Mouse (Mus musculus): ENCODE data around the gene Tenm2. TPM values are rescaled to one million over a fixed set of nuclear protein-coding genes. Genes with fewer than 3 reads are reported as not detected.
A peak's percentile ranks its signal among the peaks of the same experiment; 100 is the strongest.

Gene Tenm2
- 1 to 10 TPM in 1 of 2 experiments, under 1 TPM in 1; 0.42 to 2.3 TPM for total RNA-seq (2021)
- long read RNA-seq, experiment 1, partial matches to known transcripts = 0 of 1 reads
- long read RNA-seq, experiment 1, other reads (novel, unspliced or antisense) = 1 of 1 reads
- long read RNA-seq, experiment 2, partial matches to known transcripts = 0 of 1 reads
- long read RNA-seq, experiment 2, other reads (novel, unspliced or antisense) = 1 of 1 reads

- DNase-seq = peak; percentile 50
Observed at GRCm38 (mm10) chr11:37235914-37236600, at the start of gene Tenm2. Gene Tenm2, minus strand, starts transcription at chr11:37235964.

- no peak for DNase-seq
Observed at GRCm38 (mm10) chr11:37285186-37285585, 49.4 kb upstream of the Tenm2 start.

GRCm38 (mm10) chr11:37248796-37249195 is 13.0 kb upstream of the Tenm2 start:
- DNase-seq = no peak

- peak; percentile 6 for DNase-seq
Observed at GRCm38 (mm10) chr11:37237096-37237725, 1.4 kb upstream of the Tenm2 start.

- peak; percentile 54 for DNase-seq
Observed at GRCm38 (mm10) chr11:37236601-37237083, 878 bp upstream of the Tenm2 start.

DNA sequence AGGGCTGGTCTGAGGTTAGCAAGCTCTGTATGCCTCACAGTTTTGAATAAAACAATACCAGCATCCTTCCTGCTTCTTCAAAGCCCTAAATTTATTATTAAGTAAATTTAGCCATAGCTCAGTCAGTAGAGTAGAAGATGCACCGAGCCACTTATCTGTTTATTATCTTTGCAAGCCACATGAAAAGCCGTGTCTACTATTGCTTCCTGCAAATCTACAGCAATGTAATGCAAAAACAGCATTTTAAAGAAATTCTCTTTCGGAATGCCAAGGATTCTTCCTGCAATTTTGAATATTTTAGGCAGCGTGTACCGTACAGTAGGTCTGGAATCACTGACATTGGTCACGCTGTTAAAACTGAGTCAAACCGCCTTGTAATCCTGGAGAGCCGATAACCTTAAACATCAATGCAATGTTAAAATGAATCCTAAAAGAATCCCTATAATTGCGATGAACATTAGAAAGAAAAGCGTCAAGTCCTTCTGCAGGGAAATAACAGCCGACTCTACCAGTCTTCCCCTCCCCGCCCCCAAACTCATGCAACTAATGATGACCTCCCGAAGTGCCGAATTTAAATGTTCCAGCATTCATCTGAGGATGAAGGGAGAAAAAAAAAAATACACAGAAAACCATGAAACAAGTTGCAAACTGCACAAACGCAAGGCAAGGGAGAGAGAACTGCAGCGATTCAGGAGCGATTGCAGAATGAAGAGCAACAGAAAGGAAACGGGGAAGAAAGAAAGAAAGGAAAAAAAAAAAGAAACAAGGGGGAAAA is 556 bp downstream of the Tenm2 start:
- no peak for DNase-seq

GRCm38 (mm10) chr11:37227404-37227803 is 8.4 kb downstream of the Tenm2 start:
- no peak for DNase-seq

GRCm38 (mm10) chr11:37226943-37227342 is 8.8 kb downstream of the Tenm2 start:
- DNase-seq = no peak

- DNase-seq = no peak
Observed at GRCm38 (mm10) chr11:37222737-37223136, 13.0 kb downstream of the Tenm2 start.

DNA sequence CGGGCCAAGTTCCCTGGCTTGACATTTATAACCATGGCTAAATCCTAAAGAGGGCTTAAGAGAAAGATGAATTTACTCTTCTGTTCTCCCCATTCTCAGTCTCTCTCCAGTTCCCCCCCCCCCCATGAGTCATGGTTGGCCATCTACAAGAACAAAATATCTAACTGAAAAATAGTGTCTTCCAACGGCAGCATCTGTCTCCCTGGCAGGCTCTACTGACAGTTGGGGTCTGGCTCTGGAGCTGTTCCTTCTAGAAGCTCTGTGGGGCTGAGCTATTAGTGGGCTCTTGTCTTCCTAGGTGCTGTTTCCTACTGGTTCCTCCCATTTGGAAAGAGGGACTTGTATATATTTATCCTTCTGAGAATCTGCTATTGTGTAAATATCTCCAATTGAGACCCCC is 13.7 kb downstream of the Tenm2 start:
- no peak for DNase-seq

DNA sequence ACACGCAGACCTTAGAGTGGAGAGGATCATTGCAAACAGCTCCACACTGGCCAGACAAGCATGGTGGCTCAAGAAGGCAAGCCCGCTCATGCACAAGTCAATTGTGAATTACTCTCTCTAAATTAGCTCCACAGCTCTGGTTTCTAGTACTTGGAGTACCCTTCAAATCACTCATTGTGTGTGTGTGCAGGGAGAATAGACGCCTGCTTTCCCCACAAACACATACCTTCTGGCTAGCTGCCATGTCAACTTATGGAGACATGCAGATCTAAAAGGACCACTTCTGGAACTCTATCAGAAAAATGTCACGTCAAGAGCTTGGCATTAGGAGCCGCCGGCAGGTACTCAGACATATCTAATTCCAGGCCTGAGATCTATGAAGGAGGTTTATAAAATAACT is 14.8 kb downstream of the Tenm2 start:
- DNase-seq = no peak

GRCm38 (mm10) chr11:37186132-37186531 is 49.6 kb downstream of the Tenm2 start:
- DNase-seq = peak; percentile 76

DNA sequence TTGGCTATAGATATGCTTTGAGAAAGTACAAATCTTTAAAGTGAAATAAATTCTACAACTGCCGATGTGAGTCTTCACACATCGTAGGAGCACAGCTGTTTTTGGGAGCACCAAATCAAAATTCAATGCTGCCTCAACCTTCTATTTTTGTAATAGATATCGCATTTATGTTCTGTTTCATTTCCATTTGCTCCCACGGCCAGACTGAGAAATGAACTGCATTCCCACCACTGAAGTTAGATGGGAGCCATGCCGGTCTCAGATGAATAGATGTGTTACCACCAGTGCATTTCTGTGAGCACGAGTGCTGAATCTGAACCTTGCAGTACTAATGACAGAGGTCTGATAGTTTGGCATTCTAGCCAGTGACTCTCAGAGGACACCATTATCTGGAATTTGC is 58.3 kb downstream of the Tenm2 start:
- no peak for DNase-seq

GRCm38 (mm10) chr11:37153933-37154880 is 81.6 kb downstream of the Tenm2 start:
- no peak for DNase-seq

DNA sequence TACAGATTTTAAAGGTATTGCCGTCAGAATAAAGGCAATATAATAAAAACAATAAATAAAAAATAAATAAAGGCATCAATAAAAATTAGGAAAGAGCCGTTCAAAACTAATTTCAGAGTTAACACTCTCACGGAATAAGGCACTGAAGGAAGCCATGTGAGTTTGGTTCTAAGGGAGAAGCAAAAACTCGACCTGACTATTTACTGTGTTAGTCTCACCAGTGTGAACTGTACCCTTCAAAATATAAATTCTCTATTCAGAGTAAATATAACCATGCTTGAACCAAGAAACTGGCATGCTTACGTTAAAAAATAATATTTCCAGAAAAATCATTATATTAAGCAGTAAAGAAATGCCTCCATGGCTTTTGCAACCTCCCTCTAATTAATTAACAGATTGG is 82.4 kb downstream of the Tenm2 start:
- DNase-seq = no peak

DNA sequence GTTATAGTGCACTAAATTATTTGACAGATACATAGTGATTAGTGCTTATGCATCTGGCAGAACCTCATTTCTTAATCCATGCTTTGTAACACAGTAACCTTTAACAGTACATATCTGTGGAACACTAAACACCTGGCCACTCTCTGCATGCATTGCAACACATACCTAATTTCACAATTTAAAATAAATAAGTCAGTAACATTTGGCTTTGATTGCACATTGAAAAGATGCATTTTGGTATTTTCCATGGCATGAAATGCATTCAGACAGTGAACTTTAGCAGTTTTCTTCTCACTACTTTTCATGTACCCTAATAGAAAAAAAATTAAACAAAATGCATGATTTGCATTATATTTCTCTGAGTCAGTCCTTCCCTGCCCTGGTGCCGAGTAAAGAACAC is 85.8 kb downstream of the Tenm2 start:
- no peak for DNase-seq

- peak; percentile 1 for DNase-seq
Observed at GRCm38 (mm10) chr11:37143996-37144395, 91.8 kb downstream of the Tenm2 start.

DNA sequence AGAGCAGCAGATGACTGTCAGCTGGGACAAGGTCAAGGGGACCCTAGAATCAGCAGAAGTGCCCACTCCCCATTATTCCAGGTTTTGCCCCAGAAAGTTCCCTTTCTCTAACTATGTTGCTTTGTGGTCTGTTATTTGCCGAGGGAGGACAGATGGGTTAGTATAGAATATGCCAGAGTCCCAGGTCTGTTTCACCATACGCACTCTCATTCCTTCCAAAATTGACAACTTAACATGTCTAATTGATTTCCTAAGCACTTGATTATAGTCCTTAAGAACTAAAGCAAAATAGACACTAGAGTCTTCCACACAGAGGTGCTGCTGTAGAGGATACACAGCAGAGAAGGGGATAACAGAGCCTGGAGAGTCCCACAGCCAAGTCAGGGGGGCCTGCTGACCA is 92.3 kb downstream of the Tenm2 start:
- DNase-seq = no peak

GRCm38 (mm10) chr11:37128893-37129292 is 106.9 kb downstream of the Tenm2 start:
- no peak for DNase-seq

- DNase-seq = peak; percentile 4
Observed at GRCm38 (mm10) chr11:37118058-37118457, 117.7 kb downstream of the Tenm2 start.

DNA sequence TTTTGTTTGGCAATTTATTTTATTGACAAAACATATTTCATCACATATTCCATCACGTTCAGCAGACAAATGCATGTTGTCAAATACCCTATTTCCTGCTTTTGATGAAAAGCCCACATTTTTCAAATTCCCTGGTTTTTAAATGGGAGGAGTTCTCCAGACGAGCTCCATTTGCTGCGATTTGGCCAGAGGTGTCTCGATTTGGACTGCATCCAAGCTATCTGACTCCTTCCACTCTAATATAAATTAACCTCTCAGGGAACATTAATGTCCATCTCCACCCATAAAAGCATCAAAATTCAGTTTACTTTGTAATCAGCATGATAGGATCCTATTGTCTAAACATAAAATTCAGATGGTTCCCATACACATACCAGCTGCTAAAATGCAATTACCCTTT is 120.6 kb downstream of the Tenm2 start:
- DNase-seq = no peak

- DNase-seq = no peak
Observed at GRCm38 (mm10) chr11:37107069-37107468, 128.7 kb downstream of the Tenm2 start.
